Mouse (Mus musculus) heart, adult 2 months (tissue): ENCODE measurements around the gene Hist1h4c.

Experiments used
- CTCF ChIP-seq: fragments of 200-600 bp; IDR thresholded peaks from 2 replicates; pipeline ENCODE4 v1.8.1; 2022; ENCODE audit warnings: antibody characterized with exemption, mild to moderate bottlenecking, moderate library complexity
- POLR2A ChIP-seq: fragments of 200-500 bp; IDR thresholded peaks from 2 replicates; pipeline ENCODE4 v1.6.1; 2011; ENCODE audit warnings: mild to moderate bottlenecking, low read depth, low read length, control low read depth; ENCODE audit not compliant: insufficient read depth

GRCm38 (mm10) chr13:23739069-23739921, 41.0 kb upstream of the Hist1h4c start:
- TF ChIP-seq POLR2A, result peak; percentile 92
- 0 out of 2 replicates have a peak, but pooled peaks have one; percentile 15 for TF ChIP-seq CTCF
